Mouse (Mus musculus): ENCODE results near the gene Adpgk. TPM values are rescaled to one million over a fixed set of nuclear protein-coding genes. Genes with fewer than 3 reads are reported as not detected.

The Adpgk gene
- 19.7 and 21.9 TPM in 2 replicates for polyA plus RNA-seq (2015; fragmentation: Nextera tagmentation; extraction: Ambion mirVana)

DNA sequence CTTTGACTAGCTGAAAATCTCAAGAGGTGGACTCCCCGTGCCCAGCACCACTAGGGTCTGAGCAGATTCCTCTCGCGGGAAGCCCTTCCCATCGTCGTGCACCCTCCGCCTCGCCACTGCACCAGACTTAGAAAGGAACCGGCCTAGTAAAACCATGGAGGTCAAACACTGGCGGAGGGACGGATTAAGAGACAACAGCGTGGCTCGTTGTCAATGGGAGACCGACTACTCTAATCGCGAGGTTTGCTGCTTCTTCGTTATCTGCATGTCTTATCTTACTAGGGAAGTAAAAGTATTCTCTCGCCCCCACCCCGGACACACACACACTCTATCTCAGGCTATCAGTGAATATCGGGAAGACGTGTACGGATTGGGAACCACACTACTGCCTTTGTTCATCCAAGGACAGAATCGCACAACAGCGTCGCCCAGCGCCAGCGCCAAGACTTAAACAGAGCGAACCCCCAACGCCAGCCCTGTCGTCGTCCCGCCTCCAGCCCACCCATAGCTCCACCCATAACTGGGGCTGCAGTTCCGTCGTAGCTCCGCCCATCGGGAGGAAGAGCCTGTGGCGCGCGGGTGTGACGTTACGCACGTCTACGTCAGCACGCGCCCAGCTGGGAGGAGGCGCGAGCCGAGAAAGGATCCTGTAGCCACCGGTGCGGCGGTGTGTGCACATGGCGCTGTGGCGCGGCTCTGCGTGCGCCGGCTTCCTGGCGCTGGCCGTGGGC lies at the start of gene Adpgk:
Adpgk (plus strand) TSS at position 602 of the 731 bp plus-strand sequence.
- Histone ChIP-seq H3K27me3 (ENCODE audit: control insufficient read depth, insufficient read depth, low read depth, low read length) (no peaks in the 10 kb centered on the region), H3K9me3 (replicated peaks; ENCODE audit: control insufficient read depth, low read length, poor library complexity, severe bottlenecking) (no peaks in the 10 kb centered on the region), H3K4me2 (ENCODE audit: low read length) (peak within 1 kb of the TSS; percentile 71), H3K27ac (ENCODE audit: low read length) (peak within 1 kb of the TSS; percentile 88), H3K36me3 (ENCODE audit: control insufficient read depth, insufficient read depth, low read length) (no peaks in the 10 kb centered on the region), H3K4me3 (ENCODE audit: low read depth, low read length) (peak within 1 kb of the TSS; percentile 90), H3K4me1 (ENCODE audit: control insufficient read depth, insufficient read depth, low read length) (peaks cover 12% of the 10 kb centered on the region), H3K9ac (ENCODE audit: low read depth, low read length) (peak within 1 kb of the TSS; percentile 87)
- peak; percentile 97 for ATAC-seq
- under 1% methylated on average over 58 of the region's 58 CpGs for whole genome bisulfite sequencing

DNA sequence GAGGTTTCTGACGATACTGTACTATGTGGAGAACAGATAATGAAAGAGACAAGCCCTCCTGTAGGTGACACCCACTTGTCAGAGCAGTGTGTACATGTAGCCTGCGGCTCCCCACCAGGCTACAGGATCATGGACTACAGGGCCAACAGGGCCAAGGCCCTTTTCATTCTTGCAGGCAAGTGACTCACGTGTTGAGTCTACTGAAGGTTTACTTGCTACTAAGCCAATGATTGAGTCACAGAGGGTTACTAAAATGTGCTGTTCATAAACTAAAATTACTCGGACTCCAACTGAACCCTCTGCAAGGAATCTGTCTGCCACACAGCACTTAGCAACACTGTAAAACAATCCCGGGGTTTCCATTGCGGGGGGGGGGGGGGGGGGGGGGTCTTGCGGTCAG lies 46.2 kb upstream of the Adpgk start:
- H3K9me3 ChIP-seq (replicated peaks; ENCODE audit: control insufficient read depth, low read length, poor library complexity, severe bottlenecking), result no peaks in the 10 kb centered on the region
- H3K27ac ChIP-seq (ENCODE audit: low read length), result no peak overlapping the region
- WGBS, result 54% methylated on average over 7 of the region's 7 CpGs
- no peaks in the 10 kb centered on the region for H3K27me3 ChIP-seq (ENCODE audit: control insufficient read depth, insufficient read depth, low read depth, low read length)
- no peak overlapping the region for H3K9ac ChIP-seq (ENCODE audit: low read depth, low read length)
- H3K4me2 ChIP-seq (ENCODE audit: low read length), result no peak overlapping the region
- ATAC-seq, result no peak
- H3K4me3 ChIP-seq (ENCODE audit: low read depth, low read length), result no peak overlapping the region
- H3K36me3 ChIP-seq (ENCODE audit: control insufficient read depth, insufficient read depth, low read length), result no peaks in the 10 kb centered on the region
- peaks cover 7% of the 10 kb centered on the region; the same call in 1 of the 2 replicates for H3K4me1 ChIP-seq (ENCODE audit: control insufficient read depth, insufficient read depth, low read length)

DNA sequence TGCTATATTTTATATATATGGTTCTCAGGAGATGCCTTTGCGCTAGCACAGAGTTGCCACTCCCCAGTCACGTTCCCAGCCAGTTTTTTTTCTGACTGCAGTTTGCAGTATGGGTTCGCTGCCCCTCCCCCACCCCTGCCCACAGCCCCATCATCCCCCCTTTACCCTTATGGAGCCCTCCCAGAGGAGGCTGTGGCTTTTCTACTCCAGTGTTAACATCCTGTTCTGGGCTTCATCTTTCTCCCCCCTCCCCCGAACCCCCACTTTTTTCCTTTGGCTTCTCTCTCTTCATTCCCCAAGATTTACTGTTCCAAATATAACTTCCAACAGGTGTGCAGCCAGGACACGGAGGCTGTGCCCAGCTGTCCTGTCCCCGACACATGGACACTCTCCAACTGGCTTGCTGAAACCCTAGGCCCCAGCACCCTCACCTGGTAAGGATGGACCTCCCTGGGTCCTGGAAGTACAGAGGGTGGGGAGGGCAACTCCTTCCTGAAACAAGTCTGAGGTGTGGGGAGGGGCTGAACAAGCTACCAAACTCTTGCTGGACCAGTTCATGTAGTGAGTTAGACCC lies 44.8 kb upstream of the Adpgk start:
- WGBS, result 55% methylated on average over 6 of the region's 6 CpGs
- no peaks in the 10 kb centered on the region for H3K27me3 ChIP-seq (ENCODE audit: control insufficient read depth, insufficient read depth, low read depth, low read length)
- no peak overlapping the region for H3K4me2 ChIP-seq (ENCODE audit: low read length)
- H3K4me3 ChIP-seq (ENCODE audit: low read depth, low read length), result no peak overlapping the region
- no peak overlapping the region for H3K27ac ChIP-seq (ENCODE audit: low read length)
- H3K9ac ChIP-seq (ENCODE audit: low read depth, low read length), result no peak overlapping the region
- no peaks in the 10 kb centered on the region for H3K9me3 ChIP-seq (replicated peaks; ENCODE audit: control insufficient read depth, low read length, poor library complexity, severe bottlenecking)
- no peaks in the 10 kb centered on the region for H3K36me3 ChIP-seq (ENCODE audit: control insufficient read depth, insufficient read depth, low read length)
- H3K4me1 ChIP-seq (ENCODE audit: control insufficient read depth, insufficient read depth, low read length), result peaks cover 7% of the 10 kb centered on the region; the same call in 1 of the 2 replicates
- no peak for ATAC-seq

DNA sequence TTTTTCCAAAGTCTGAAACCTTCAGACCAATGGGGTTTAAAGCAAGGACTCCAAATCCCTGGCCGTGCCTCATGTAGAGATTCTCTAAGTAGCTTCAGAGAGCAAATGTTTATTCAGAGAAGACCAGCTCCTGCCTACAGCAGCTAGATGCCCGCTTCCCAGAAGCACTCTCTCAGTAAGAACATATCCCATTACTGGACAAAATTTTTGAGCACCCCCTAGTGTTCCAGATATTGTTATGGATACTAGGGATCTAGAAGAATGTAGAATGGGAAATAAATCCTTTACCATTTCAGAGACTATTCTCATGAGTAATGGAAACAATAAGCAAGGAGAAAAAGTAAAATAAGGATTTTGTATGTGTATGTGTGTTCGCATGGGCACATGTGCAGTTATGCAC lies 42.0 kb upstream of the Adpgk start:
- Histone ChIP-seq H3K27me3 (ENCODE audit: control insufficient read depth, insufficient read depth, low read depth, low read length) (no peaks in the 10 kb centered on the region), H3K27ac (ENCODE audit: low read length) (peak overlapping the region; percentile 33; the same call in 1 of the 2 replicates), H3K4me1 (ENCODE audit: control insufficient read depth, insufficient read depth, low read length) (peaks cover 7% of the 10 kb centered on the region; the same call in 1 of the 2 replicates), H3K9ac (ENCODE audit: low read depth, low read length) (no peak overlapping the region), H3K9me3 (replicated peaks; ENCODE audit: control insufficient read depth, low read length, poor library complexity, severe bottlenecking) (no peaks in the 10 kb centered on the region), H3K4me3 (ENCODE audit: low read depth, low read length) (no peak overlapping the region), H3K36me3 (ENCODE audit: control insufficient read depth, insufficient read depth, low read length) (no peaks in the 10 kb centered on the region), H3K4me2 (ENCODE audit: low read length) (no peak overlapping the region)
- ATAC-seq, result no peak
- 65% methylated on average over 3 of the region's 3 CpGs for WGBS

GRCm38 (mm10) chr9:59250272-59250671 lies 41.1 kb upstream of the Adpgk start:
- no peak for ATAC-seq
- Histone ChIP-seq H3K4me3 (ENCODE audit: low read depth, low read length) (no peak overlapping the region), H3K9me3 (replicated peaks; ENCODE audit: control insufficient read depth, low read length, poor library complexity, severe bottlenecking) (no peaks in the 10 kb centered on the region), H3K27ac (ENCODE audit: low read length) (no peak overlapping the region), H3K4me2 (ENCODE audit: low read length) (no peak overlapping the region), H3K27me3 (ENCODE audit: control insufficient read depth, insufficient read depth, low read depth, low read length) (no peaks in the 10 kb centered on the region), H3K9ac (ENCODE audit: low read depth, low read length) (no peak overlapping the region), H3K36me3 (ENCODE audit: control insufficient read depth, insufficient read depth, low read length) (no peaks in the 10 kb centered on the region), H3K4me1 (ENCODE audit: control insufficient read depth, insufficient read depth, low read length) (peaks cover 7% of the 10 kb centered on the region; the same call in 1 of the 2 replicates)
- 65% methylated on average over 3 of the region's 3 CpGs for WGBS

- no peaks in the 10 kb centered on the region for H3K27me3 ChIP-seq (ENCODE audit: control insufficient read depth, insufficient read depth, low read depth, low read length)
- ATAC-seq, result no peak
- H3K36me3 ChIP-seq (ENCODE audit: control insufficient read depth, insufficient read depth, low read length), result no peaks in the 10 kb centered on the region
- no peak overlapping the region for H3K4me3 ChIP-seq (ENCODE audit: low read depth, low read length)
- H3K27ac ChIP-seq (ENCODE audit: low read length), result no peak overlapping the region
- WGBS, result 71% methylated on average over 5 of the region's 5 CpGs
- H3K4me1 ChIP-seq (ENCODE audit: control insufficient read depth, insufficient read depth, low read length), result no peaks in the 10 kb centered on the region; the same call in 1 of the 2 replicates
- no peak overlapping the region for H3K4me2 ChIP-seq (ENCODE audit: low read length)
- no peaks in the 10 kb centered on the region for H3K9me3 ChIP-seq (replicated peaks; ENCODE audit: control insufficient read depth, low read length, poor library complexity, severe bottlenecking)
- H3K9ac ChIP-seq (ENCODE audit: low read depth, low read length), result no peak overlapping the region
These were observed 36.5 kb upstream of the Adpgk start for GRCm38 (mm10) chr9:59254716-59255421.

DNA sequence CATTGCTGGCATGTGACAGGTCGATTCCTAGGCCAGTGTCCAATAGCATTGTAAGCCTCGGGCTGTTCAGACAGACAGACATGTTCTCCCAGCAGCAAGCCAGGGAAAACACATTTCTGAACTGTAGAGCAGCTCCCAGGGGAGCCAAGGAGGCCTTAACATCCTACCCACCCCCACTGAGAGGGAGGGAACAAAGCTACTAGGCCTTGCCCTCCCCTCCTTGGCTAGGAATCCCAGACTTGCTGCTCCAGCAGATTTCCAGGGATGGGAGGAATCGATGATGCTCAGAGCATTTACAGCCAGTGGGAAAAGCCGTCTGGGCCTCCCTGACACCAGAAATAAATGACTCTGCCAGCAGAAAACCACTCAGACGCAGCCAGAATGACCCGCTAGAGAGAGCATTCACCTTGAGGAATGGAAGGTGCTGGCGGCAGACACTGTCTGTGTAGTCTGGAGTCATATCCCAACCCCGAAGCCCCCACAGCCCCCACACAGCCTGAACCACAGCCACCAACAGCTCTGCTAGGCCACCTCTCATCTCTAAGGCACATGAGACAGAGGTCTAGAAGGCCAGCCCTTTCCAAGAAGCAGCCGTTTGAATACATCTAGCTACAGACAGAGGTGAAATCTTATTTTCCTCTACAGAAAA lies 31.4 kb upstream of the Adpgk start:
- no peak overlapping the region for H3K27ac ChIP-seq (ENCODE audit: low read length)

DNA sequence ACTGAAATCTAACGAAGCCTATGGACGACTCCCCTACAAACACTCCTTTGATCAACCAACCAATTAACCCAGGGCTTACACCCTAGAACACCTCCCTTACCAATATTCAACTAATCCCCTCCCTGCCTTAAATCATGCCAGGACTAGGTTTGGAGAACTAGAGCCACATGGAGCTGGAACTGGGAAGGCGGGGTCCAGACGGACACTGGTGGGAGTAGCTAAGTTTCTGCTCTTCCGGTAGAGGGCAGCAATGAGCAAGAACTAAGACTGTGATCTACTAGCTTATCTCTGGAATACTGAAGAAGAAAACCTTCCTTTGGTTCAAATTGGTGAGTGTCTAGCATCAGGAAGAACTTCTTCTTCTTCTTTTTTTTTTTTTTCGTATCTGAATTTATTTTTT lies 25.0 kb upstream of the Adpgk start:
- no peak overlapping the region for H3K27ac ChIP-seq (ENCODE audit: low read length)
- no peak for ATAC-seq
- no peaks in the 10 kb centered on the region for H3K9me3 ChIP-seq (replicated peaks; ENCODE audit: control insufficient read depth, low read length, poor library complexity, severe bottlenecking)
- peaks cover 3% of the 10 kb centered on the region; the same call in 1 of the 2 replicates for H3K4me1 ChIP-seq (ENCODE audit: control insufficient read depth, insufficient read depth, low read length)
- H3K4me3 ChIP-seq (ENCODE audit: low read depth, low read length), result no peak overlapping the region
- no peaks in the 10 kb centered on the region for H3K36me3 ChIP-seq (ENCODE audit: control insufficient read depth, insufficient read depth, low read length)
- no peak overlapping the region for H3K9ac ChIP-seq (ENCODE audit: low read depth, low read length)
- WGBS, result 49% methylated on average over 6 of the region's 6 CpGs
- H3K27me3 ChIP-seq (ENCODE audit: control insufficient read depth, insufficient read depth, low read depth, low read length), result no peaks in the 10 kb centered on the region
- H3K4me2 ChIP-seq (ENCODE audit: low read length), result no peak overlapping the region

More for the DNA sequence above, 31.4 kb upstream of the Adpgk start:
- ATAC-seq, result no peak
- Histone ChIP-seq H3K4me1 (ENCODE audit: control insufficient read depth, insufficient read depth, low read length) (peaks cover 3% of the 10 kb centered on the region), H3K4me2 (ENCODE audit: low read length) (no peak overlapping the region), H3K4me3 (ENCODE audit: low read depth, low read length) (no peak overlapping the region), H3K27me3 (ENCODE audit: control insufficient read depth, insufficient read depth, low read depth, low read length) (no peaks in the 10 kb centered on the region), H3K9ac (ENCODE audit: low read depth, low read length) (no peak overlapping the region), H3K9me3 (replicated peaks; ENCODE audit: control insufficient read depth, low read length, poor library complexity, severe bottlenecking) (no peaks in the 10 kb centered on the region), H3K36me3 (ENCODE audit: control insufficient read depth, insufficient read depth, low read length) (no peaks in the 10 kb centered on the region)
- WGBS, result 54% methylated on average over 9 of the region's 9 CpGs

Data from midbrain, embryonic 16.5 days (tissue).